Mouse (Mus musculus): ENCODE measurements around the gene Grhl3. TPM values are rescaled to one million over a fixed set of nuclear protein-coding genes. Genes with fewer than 3 reads are reported as not detected.

Grhl3 gene
- polyA plus RNA-seq, 1 experiment from 2014 or later: 59.4 TPM

- Histone ChIP-seq H3K9me3 (no peaks in the 10 kb centered on the region), H3K36me3 (no peaks in the 10 kb centered on the region), H3K4me2 (no peak overlapping the region), H3K9ac (no peak overlapping the region), H3K4me1 (peaks cover 3% of the 10 kb centered on the region), H3K27ac (no peak overlapping the region), H3K4me3 (no peak overlapping the region), H3K27me3 (no peaks in the 10 kb centered on the region)
- ATAC-seq (ENCODE audit: insufficient number of reproducible peaks, low FRiP score, low TSS enrichment, low read depth): no peak
- 12% methylated on average over 6 of the region's 7 CpGs for WGBS
Observed at GRCm38 (mm10) chr4:135523939-135524338, 49.5 kb downstream of the Grhl3 start.

DNA sequence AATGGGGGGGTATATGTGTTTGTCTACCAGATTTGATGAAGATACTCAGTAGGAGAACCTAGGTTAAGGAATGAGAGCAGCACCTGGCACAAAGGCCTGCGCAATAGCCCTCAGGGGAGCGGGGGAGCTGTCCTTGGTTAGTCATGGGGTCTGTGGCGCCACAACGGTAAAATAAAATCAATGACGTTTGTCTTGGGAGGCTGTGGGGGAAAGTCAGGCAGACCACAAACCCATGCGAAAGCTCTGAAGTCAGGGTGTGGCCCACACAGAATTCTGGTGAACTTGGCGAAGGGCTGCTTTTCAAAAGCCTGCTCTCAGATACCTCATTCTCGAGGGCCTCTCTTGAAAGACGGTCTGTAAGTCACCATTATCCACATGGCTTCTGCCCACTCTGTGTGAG is 53.0 kb downstream of the Grhl3 start:
- H3K27me3 ChIP-seq: no peaks in the 10 kb centered on the region
- H3K36me3 ChIP-seq: no peaks in the 10 kb centered on the region
- no peaks in the 10 kb centered on the region for H3K4me1 ChIP-seq
- no peak for ATAC-seq (ENCODE audit: insufficient number of reproducible peaks, low FRiP score, low TSS enrichment, low read depth)
- no peak overlapping the region for H3K9ac ChIP-seq
- no peak overlapping the region for H3K27ac ChIP-seq
- no peak overlapping the region for H3K4me3 ChIP-seq
- H3K4me2 ChIP-seq: no peak overlapping the region
- 58% methylated on average over 9 of the region's 9 CpGs for WGBS
- no peaks in the 10 kb centered on the region for H3K9me3 ChIP-seq

DNA sequence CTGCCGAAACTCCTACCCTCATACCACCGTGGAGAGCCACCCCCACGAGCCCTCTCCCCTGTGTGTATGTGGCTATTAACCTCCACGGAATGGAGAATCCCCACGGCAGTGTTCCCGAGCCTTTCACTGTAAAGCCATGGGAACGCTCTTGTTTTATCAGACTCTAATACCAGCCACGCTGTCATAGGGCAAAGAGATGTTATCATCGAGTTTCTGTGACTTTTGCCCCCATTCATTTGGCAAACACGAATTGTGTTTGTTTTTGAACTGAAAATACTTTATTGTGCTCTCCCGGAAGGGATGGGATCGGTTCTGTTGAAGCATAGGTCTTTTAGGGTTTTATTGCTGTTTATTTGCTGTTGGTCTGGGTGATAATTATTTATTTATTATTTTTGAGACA is 55.3 kb downstream of the Grhl3 start:
- H3K4me3 ChIP-seq: no peak overlapping the region
- no peaks in the 10 kb centered on the region for H3K36me3 ChIP-seq
- no peak overlapping the region for H3K27ac ChIP-seq
- WGBS: 77% methylated on average over 12 of the region's 12 CpGs
- H3K27me3 ChIP-seq: no peaks in the 10 kb centered on the region
- H3K9ac ChIP-seq: no peak overlapping the region
- no peaks in the 10 kb centered on the region for H3K4me1 ChIP-seq
- H3K4me2 ChIP-seq: no peak overlapping the region
- ATAC-seq (ENCODE audit: insufficient number of reproducible peaks, low FRiP score, low TSS enrichment, low read depth): no peak
- H3K9me3 ChIP-seq: no peaks in the 10 kb centered on the region

- no peak overlapping the region; the same call in 1 of the 2 replicates for H3K27ac ChIP-seq
- H3K36me3 ChIP-seq: no peaks in the 10 kb centered on the region
- H3K27me3 ChIP-seq: no peaks in the 10 kb centered on the region
- H3K4me1 ChIP-seq: no peaks in the 10 kb centered on the region
- H3K9ac ChIP-seq: no peak overlapping the region
- H3K4me2 ChIP-seq: no peak overlapping the region
- no peak overlapping the region for H3K4me3 ChIP-seq
- ATAC-seq (ENCODE audit: insufficient number of reproducible peaks, low FRiP score, low TSS enrichment, low read depth): no peak
- WGBS: 51% methylated on average over 15 of the region's 15 CpGs
- H3K9me3 ChIP-seq: no peaks in the 10 kb centered on the region
Observed at GRCm38 (mm10) chr4:135516351-135517316, 56.8 kb downstream of the Grhl3 start.

DNA sequence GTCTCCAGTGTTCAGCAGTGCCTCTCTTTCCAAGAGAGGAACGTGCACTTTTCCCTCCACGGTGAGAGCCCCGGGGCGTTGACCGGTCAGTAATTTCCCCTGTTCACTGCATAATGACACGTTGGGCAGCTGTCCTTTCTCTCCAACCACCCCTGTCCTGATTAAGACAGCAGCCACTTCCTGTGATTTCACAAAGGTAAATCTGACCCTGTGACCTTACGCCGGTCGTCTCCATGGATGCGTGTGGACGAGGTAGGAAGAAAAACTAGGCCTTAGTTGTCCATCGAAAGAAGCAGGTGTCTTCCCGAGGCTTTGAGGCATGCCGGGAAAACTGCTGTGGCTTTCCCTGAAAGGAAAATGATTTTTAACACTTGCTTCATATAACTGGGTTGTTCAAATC is 58.5 kb downstream of the Grhl3 start:
- H3K9me3 ChIP-seq: no peaks in the 10 kb centered on the region
- H3K27me3 ChIP-seq: no peaks in the 10 kb centered on the region
- H3K27ac ChIP-seq: no peak overlapping the region
- H3K4me2 ChIP-seq: no peak overlapping the region
- no peaks in the 10 kb centered on the region for H3K36me3 ChIP-seq
- H3K4me1 ChIP-seq: peaks cover 6% of the 10 kb centered on the region; the same call in 1 of the 2 replicates
- H3K4me3 ChIP-seq: no peak overlapping the region
- 61% methylated on average over 14 of the region's 14 CpGs for WGBS
- ATAC-seq (ENCODE audit: insufficient number of reproducible peaks, low FRiP score, low TSS enrichment, low read depth): no peak
- H3K9ac ChIP-seq: no peak overlapping the region

DNA sequence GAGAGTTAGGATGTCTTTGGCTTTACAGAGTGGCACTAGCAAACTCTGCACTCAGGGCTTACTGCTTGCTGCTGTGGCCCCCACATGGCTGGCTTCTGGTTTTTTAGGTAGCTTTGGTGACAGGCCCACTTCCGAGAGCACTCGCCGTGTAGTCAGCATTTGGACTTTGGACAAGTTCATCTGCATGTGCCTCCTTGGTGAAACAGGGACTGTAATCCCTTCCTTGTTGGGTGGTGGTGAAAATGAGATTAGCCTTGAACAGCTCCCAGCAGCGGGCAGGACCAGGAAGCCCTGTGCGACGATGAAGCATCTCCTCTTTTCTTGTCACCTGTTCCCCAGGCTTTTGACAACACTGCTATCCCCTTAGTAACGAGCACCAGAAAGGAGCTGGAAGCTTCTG is 59.6 kb downstream of the Grhl3 start:
- no peaks in the 10 kb centered on the region for H3K9me3 ChIP-seq
- H3K27ac ChIP-seq: no peak overlapping the region
- H3K9ac ChIP-seq: no peak overlapping the region
- no peak overlapping the region for H3K4me2 ChIP-seq
- 79% methylated on average over 7 of the region's 7 CpGs for WGBS
- H3K4me1 ChIP-seq: peaks cover 14% of the 10 kb centered on the region
- H3K36me3 ChIP-seq: no peaks in the 10 kb centered on the region
- ATAC-seq (ENCODE audit: insufficient number of reproducible peaks, low FRiP score, low TSS enrichment, low read depth): no peak
- no peaks in the 10 kb centered on the region for H3K27me3 ChIP-seq
- no peak overlapping the region for H3K4me3 ChIP-seq

DNA sequence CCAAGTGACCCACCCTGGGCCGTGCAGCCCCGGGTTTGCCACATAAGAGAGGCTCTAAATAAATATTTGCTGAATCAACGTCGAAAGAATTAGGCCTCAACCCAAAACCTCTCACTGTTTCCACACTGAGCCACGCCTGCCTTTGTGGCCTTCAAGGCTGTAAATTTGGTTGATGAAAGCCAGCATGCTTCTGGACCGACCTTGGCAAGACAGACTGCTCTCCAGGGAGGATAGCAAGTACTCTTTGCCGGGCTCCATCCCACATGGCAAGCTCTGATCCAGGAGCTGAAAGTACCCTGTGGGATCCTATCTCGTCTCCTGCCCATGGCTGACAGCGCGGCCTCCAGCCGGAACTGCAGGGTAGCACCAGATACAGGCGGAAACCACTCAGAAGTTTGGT is 63.9 kb downstream of the Grhl3 start:
- 50% methylated on average over 12 of the region's 12 CpGs for WGBS
- Histone ChIP-seq H3K27ac (no peak overlapping the region), H3K4me2 (no peak overlapping the region), H3K27me3 (no peaks in the 10 kb centered on the region), H3K36me3 (no peaks in the 10 kb centered on the region), H3K4me3 (no peak overlapping the region), H3K9me3 (no peaks in the 10 kb centered on the region), H3K4me1 (peaks cover 24% of the 10 kb centered on the region), H3K9ac (no peak overlapping the region)
- ATAC-seq (ENCODE audit: insufficient number of reproducible peaks, low FRiP score, low TSS enrichment, low read depth): no peak

DNA sequence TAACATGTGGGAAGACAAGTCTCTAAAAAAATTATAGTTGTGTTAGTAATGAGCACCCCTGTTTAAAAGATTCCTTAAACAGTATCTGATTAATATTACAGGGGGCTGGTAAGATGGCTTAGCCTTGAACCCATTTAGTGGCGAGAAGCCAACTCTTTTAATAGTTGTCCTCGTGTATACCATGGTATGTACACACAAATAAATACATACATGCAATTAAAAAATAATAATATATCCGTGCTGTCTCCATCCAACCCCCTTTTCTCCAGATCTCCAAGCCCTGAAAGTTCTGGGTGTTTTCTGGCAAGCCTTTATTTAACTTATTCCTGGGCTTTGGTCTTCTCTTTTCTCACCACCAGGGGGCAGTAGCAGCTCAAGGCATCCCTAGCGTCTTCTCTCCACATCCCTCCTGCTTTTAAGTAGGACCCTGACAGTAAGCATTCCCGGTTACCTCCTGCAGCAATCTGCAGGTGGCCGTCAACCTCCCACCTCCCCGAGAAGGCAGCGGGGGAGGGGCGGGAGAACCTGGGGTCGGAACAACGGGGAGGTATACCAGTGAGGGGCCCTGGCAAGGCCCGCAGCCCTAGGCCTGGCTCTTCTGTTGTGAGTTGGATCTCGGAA is 64.9 kb downstream of the Grhl3 start:
- Histone ChIP-seq H3K27ac (peak overlapping the region; percentile 47; the same call in 1 of the 2 replicates), H3K9me3 (no peaks in the 10 kb centered on the region), H3K27me3 (no peaks in the 10 kb centered on the region), H3K36me3 (no peaks in the 10 kb centered on the region), H3K4me3 (0 out of 2 replicates have a peak overlapping the region, but pooled peaks have one; percentile 14), H3K4me2 (peak overlapping the region; percentile 42), H3K4me1 (peaks cover 24% of the 10 kb centered on the region), H3K9ac (no peak overlapping the region)
- ATAC-seq (ENCODE audit: insufficient number of reproducible peaks, low FRiP score, low TSS enrichment, low read depth): no peak
- 16% methylated on average over 13 of the region's 13 CpGs for WGBS

GRCm38 (mm10) chr4:135507547-135508350 is 65.7 kb downstream of the Grhl3 start:
- H3K27ac ChIP-seq: no peak overlapping the region
- no peaks in the 10 kb centered on the region for H3K36me3 ChIP-seq
- H3K4me2 ChIP-seq: peak overlapping the region; percentile 46
- H3K4me3 ChIP-seq: peak overlapping the region; percentile 20
- H3K9me3 ChIP-seq: no peaks in the 10 kb centered on the region
- H3K9ac ChIP-seq: no peak overlapping the region
- ATAC-seq (ENCODE audit: insufficient number of reproducible peaks, low FRiP score, low TSS enrichment, low read depth): no peak
- 12% methylated on average over 22 of the region's 22 CpGs for WGBS
- H3K4me1 ChIP-seq: peaks cover 24% of the 10 kb centered on the region
- no peaks in the 10 kb centered on the region for H3K27me3 ChIP-seq

- 76% methylated on average over 11 of the region's 11 CpGs for WGBS
- Histone ChIP-seq H3K9ac (no peak overlapping the region), H3K27me3 (no peaks in the 10 kb centered on the region), H3K4me2 (no peak overlapping the region), H3K9me3 (no peaks in the 10 kb centered on the region), H3K4me1 (peaks cover 18% of the 10 kb centered on the region), H3K4me3 (no peak overlapping the region), H3K27ac (no peak overlapping the region), H3K36me3 (no peaks in the 10 kb centered on the region)
- no peak for ATAC-seq (ENCODE audit: insufficient number of reproducible peaks, low FRiP score, low TSS enrichment, low read depth)
Observed at GRCm38 (mm10) chr4:135505794-135506193, 67.6 kb downstream of the Grhl3 start.

DNA sequence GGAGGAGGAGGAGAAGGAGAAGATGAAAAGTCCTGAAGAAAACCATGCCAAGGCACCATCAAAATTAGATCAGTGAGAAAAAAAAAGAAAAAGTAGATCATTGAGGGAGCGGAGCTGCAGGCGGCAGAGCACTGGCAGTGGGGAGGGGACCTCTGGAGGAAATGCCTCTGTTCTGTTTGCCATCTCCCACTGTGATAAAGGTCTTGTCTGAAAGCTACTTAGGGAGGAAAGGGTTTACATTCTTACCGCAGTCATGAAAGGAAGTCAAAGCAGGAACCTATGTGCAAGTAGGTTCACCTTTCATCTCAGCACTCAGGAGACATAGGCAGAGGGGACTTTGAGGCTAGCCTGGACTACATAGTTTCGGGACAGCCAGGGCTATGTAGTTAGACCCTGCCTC is 71.8 kb downstream of the Grhl3 start:
- H3K4me3 ChIP-seq: no peak overlapping the region
- no peak overlapping the region for H3K9ac ChIP-seq
- no peaks in the 10 kb centered on the region for H3K9me3 ChIP-seq
- WGBS: 66% methylated on average over 4 of the region's 4 CpGs
- no peak overlapping the region for H3K4me2 ChIP-seq
- no peak for ATAC-seq (ENCODE audit: insufficient number of reproducible peaks, low FRiP score, low TSS enrichment, low read depth)
- H3K27ac ChIP-seq: no peak overlapping the region
- H3K27me3 ChIP-seq: no peaks in the 10 kb centered on the region
- no peaks in the 10 kb centered on the region for H3K36me3 ChIP-seq
- no peaks in the 10 kb centered on the region for H3K4me1 ChIP-seq
